Mouse (Mus musculus): ENCODE data around the gene Ccdc107.
A peak's percentile ranks its signal among the peaks of the same experiment; 100 is the strongest.

The Ccdc107 gene

DNA sequence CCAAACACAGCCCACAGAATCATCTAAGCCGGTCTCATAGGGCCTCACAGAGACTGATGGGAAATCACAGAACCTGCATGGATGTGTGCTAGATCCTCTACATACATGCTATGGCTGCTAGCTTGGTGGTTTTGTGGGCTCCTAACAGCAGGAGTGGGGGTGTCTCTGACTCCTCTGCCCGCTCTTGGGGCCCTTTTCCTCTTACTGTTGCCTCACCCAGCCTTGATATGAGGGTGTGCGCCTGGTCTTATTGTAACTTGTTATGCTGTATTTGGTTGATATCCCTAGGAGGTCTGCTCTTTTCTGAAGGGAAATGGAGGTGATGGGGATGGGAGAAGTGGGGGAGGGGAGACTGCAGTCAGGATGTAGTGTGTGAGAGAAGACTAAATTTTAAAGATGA lies 3.1 kb upstream of the Ccdc107 start:
- DNase-seq: no peak

DNA sequence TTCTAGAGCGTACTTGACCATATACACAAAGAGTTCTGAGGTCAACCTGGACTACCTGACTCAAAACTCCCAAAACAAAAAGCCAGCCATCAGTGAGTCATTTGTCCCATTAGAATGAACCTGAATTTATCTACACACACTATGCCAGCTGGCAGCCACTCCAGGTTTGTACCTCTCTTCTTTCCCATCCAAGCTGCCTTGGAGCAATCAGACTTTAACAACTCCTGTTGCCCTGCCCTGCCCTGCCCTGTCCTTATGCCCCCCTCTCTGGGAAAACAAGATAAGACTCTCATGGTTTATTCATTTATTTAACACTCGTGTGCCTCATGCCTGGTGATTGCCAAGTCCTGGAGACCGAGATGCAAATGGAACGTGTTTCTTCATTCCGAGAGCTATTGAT lies 1.9 kb upstream of the Ccdc107 start:
- no peak for DNase-seq

DNA sequence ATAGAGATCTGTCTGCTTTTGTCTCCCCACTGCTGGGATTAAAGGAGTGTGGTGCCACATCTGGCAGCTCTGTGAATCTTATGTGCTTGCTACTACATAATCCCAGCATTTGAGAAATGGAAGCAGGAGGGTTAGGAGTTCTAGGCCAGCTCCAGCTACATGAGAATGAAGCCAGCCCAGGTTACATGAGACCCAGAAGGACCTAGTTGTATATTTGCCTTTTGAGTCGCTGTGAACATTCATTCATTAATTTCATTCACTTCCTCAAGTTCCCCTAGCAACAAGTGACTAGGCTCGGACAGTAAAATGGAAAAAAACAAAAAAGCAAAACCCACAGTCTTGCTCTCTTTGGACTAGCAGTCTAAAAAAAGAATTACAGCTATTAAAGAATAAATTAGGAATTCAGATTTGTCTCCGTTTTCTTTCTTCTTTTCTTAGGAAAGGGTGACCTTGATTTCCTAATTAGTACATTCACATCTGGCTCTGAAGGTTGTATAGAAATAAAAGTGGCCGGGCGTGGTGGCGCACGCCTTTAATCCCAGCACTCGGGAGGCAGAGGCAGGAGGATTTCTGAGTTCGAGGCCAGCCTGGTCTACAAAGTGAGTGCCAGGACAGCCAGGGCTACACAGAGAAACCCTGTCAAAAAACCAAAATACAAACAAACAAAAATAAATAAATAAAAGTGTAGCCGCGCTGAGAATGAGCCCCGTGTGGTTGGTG lies 439 bp upstream of the Ccdc107 start:
- DNase-seq: no peak

DNA sequence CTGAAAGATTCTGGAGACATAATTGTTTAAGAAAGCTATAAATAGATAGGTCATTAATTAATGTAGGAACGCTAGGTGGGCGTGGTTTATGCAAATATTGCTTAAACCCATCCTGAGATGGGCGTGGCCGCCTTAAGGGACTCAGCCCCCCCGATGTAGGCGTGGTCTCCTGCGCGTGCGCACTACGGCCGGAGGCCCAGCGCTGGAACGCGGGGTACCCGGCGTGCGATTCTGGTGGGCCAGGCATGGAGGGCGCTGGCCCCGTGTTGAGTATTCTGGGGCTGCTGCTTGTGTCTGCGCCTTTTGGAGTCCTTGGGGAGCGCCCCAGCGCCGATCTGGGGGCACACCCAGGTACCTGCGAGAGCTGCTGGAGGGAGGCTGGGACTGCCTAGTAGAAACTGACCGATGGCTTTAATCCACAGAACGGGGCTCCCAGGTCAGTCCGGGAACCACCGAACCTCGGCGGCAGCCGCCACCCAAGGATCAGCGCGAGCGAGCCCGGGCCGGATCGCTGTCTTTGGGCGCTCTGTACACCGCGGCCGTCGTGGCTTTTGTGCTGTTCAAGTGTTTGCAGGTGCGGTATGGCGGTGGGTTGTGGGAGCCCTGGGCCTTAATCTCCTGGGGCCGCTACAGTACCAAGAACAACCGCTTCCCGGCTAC lies 616 bp downstream of the Ccdc107 start:
- DNase-seq: peak; percentile 98

DNA sequence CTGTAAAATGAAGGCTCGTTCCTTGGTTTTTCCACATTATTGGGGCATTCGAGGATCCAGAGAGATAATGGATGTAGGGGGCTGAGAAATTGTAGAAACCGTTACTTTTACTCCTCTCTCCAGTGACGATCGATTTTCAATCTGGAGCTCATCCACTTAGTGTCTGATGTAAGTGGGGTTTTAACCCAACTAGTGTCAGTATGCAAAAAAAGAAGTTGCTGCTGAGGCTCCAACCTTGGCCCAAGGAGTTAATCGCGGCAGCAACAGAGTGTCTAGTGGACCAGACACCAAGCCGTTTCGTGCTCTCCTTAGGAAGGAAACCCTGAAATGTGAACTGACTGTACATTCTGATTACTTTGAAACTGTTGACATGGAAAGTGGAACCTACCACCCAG lies 1.1 kb downstream of the Ccdc107 start:
- no peak for DNase-seq

DNA sequence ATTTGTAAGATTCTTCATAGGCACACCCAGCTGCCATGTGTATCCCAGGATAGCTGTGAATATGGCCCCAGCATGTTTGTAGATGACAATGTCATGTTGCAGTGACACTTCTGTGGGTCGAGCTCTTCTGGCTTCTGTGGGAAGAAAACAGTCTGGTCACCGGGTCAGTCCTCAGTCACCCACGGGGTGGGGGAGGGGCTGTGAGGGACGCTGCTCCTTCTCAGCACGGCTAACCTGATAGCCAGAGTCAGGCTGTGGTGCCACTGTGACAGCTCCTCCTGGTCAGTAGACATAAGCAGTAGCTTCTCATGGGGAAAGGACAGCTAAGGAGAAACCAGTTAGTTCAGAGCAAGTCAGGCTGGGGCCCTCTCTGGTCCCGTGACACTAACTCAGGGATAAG lies 3.9 kb downstream of the Ccdc107 start:
- no peak for DNase-seq

DNA sequence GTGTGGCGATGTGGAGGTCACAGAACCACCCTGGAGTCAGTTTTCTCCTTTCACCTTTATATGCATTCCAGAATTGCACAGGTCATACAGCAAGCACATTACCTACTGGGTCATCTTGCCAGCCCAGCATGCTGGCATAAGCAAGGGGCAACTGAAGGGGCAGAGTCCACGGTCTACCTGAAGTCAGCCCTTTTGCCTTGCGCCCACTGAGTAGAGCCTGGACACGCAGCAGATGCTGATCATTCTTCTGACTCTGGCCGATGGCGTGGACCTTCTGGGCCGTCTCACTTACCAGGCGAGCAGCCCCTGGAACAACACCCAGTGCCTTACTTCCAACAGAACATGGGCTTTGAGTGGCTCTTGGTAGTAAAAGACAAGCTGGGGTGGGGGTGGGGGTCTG lies 4.7 kb downstream of the Ccdc107 start:
- peak; percentile 75 for DNase-seq

DNA sequence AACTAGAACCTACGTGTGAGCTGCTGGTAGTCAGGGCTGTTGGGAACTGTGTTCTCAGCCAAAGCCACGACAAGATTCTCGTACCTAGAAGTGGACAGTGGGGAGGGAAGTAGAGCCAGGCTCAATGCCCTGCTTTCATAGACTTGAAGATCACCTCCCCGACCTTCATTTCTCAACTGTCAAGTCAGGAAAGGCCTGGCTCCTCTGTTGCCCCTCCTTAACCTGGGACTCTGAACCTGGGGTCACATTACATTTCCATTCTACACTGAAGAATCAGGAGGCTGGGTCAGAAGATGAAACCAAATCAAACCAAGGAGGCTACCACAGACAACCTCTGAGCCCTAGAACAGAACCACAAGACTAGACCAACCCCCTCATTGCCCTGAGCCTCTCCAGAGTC lies 5.2 kb downstream of the Ccdc107 start:
- DNase-seq: peak; percentile 77

DNA sequence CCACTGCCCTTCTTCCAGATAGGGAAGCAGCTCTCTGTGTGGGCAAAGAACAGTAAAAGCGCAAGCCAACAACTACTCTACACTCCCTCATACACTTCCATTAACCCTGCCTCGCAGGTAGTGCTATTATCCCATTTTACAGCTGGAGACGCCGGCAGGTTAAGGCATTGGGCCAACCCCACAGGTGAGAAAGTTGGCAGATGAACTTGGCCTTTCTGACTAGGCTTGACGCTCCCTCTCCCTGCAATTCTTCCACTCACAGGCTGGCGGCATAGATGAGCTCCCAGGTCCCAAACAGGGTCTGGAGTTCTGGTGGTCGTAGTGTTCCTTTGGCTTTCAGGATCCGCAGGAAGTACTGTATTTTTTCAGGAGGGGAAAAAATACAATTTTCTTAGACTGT lies 6.3 kb downstream of the Ccdc107 start:
- DNase-seq: peak; percentile 63

DNA sequence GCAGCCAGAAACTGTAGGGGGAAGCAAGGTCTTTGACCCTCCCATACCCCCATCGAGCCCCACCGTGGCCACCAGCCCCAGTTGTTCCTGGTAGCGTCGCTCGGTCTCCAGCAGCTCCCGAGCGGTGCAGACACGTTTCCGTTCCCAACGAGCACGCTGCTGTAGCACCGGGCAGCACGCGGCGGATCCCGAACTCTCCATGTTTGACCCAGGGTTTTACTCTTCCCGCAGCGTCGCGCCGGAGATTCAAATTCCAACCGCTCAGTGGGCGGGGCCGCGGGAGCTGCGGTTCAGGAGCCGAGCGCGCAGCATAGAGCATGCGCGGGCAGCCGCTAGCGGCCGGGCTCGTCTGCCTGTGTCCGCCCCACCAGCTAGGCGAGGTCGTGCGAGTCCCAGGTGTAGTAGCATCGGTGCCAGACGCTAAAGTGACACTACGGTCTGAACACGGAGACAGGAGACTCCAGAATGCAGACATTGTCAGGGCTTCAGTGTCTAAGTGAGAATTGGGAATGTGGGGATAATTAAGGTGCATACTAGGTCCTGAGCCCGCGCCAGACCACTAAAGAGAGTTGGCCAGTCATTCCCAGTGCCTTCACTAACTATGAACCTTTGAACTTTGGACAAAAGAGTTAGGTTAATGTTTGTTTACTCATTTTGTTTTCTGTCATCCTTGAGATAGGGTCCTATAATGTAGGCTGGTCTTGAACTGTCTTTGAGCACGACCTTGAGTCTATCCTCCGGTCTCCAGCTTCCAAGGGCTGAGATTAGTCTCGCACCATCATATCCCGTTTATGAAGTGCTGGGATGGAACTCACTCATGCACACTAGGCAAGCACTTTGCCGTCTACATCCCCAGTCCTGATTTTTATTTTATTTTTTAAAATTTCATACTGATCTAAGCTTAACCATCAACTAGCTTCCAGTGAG lies 7.0 kb downstream of the Ccdc107 start, which contains the start of gene Arhgef39:
Gene Arhgef39, minus strand, starts transcription at position 289 of the 927 bp plus-strand sequence.
- peak; percentile 90 for DNase-seq

DNA sequence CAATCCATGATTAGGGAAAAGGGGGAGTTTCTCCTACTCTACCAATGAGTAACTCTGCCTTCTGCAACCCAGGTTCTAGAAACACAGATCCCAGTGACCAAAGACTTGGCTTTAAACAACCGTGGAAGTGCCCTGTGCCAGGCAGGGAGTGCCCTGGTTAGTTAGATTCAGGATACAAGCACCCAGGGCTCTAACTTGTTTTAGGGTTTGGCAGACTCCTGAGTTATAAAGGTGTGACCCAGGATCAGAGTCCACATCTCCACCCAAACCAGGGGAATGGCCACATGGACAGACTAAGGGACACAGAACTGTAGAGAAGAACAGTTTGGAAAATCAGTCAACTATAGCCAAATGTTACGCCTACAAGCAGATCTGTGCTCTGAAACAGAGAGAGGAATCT lies 10.3 kb downstream of the Ccdc107 start:
- peak; percentile 93 for DNase-seq

DNA sequence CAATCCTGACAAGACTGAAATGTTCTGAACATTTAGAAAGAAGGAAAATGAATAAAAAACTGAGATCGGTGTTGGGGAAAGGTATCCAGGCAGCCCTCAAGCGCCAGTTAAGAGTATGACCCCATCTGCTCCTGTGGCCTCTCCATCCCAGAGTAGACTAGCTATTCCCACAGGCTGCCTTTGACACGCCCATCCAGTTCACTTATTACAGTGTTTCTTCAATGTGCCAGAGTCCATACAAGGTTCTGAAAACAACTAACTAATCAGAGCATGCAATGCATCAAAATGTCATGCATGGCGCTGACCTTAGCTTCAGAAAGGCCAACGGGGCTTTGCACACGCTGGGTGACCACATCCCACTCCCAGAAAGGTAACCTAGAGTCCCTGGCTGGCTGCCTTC lies 10.8 kb downstream of the Ccdc107 start:
- DNase-seq: peak; percentile 81

DNA sequence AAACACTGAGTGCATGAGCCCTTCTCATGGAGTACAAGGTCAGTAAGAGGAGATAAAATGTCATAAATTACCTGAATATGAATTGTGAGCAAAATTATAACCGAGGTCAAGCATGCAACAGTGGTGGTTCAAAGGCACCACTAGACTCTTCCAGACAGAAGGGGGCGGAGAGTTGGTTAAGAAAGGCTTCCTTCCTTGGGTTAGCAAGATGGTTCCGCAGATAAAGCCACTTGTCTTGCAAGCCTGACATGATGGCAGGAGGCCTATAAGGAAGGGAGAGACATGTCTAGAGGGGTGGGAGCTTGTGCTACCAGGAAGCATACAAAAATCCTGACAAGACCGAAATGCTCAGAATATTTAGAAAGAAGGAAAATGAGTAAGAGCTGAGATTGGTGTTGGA lies 11.6 kb downstream of the Ccdc107 start:
- DNase-seq: no peak

DNA sequence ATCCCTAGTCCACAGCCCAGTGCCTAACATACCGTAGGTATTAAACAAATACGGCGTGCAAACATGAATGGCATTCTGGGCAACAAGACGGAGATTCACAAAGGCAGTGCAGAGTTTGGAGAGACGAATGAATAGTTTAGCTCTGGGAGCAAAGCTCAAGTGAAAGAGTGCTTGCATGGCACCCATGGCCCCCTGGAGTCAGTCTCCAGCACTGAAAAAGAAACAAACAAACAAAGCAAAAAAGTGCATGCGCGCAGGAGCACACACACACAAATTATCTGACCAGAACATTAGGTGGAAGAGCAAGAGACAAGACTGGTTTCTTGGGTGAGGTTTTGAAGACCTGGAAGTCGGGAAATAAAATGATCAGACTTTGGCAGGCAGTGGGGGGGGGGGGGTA lies 13.4 kb downstream of the Ccdc107 start:
- no peak for DNase-seq

DNA sequence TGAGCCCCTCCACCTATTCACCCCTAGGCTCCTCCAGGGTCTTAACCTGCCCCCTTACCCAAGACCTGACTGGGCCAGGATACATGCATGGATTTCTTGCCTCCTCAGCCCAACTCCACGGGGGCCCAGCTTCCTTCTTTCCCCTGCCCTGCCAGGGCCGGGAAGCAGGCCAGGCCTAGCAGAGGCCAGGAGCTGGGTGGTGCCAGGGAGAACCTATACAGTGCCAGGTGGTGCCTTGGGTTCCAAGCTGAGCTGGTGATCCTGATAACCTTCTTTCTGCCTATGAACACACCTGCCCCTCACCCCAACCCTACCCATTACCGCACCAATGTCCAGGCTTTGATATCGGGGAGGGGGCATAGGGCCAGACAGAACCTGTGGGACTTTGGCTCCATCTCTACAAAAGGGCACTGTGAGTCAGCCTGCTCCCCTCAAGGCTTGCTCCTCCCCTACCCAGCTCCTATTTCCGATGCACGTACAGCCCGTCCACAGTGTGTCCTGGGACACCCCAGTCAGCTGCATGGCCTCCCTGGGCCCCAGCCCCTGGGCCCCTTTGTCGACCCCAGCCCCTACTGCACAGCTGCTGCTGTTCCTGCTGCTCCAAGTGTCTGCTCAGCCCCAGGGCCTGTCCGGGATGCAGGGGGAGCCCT lies 14.0 kb downstream of the Ccdc107 start, which contains the start of gene Car9:
Gene Car9, plus strand, starts transcription at position 431 of the 650 bp plus-strand sequence.
- DNase-seq: no peak

DNA sequence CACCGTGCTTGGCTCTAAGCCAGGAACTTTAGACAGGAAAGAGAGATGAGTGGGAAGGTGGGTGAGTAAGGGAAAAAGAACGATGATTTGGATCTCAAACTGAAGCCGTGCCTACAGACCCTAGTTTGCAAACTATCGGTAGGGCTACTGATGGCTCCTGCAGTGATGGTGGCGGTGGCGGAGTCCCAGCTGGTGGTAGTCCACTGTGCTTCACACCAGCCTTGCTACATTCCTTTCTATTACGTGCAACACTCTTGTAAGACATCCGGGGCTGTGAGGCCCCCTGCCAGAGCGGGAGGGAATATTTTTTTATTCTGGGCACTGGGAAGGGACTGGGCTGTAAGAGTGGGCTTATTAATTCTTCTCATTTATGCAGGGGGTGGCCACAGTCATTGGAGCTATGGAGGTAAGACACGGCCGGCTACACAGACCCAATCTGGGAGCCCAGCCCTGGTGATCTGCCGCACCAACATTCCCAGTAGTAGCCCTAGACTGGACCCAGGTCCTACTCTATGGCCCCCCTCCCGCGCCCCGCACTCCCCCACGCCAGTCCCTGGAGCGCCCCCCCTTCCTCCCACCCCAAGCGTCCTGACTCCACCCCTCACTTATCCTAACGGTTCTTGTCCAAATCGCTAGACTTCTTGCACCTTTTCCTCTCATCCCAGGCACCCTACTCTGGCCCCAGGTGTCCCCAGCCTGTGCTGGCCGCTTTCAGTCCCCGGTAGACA lies 15.4 kb downstream of the Ccdc107 start:
- no peak for DNase-seq

DNA sequence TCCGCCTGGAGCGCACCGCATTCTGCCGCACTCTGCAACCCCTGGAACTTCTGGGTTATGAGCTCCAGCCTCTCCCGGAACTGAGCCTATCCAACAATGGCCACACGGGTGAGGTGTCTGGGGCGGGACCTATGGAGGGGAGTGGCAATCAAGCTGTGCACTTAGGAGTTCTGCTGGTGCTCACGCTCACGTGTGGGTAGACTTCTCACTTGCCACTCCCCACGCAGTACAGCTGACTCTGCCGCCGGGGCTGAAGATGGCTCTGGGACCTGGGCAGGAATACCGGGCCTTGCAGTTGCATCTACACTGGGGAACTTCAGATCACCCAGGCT lies 15.9 kb downstream of the Ccdc107 start:
- peak; percentile 58 for DNase-seq

DNA sequence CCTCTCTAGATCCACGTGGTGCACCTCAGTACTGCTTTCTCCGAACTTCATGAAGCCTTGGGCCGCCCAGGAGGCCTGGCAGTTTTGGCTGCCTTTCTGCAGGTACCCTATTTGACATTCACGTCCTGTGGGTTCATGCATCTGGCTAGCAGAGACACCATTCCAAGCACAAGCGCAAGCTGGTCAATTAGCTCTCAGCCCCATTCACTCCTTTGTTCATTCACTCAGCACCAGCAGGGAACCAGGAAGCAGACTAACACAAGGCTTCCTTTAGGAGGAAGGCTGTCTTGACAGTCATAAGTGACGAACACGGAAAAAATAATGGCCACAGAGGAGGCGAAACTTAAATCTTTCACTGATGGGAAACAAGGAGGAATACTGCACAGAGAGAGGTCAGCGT lies 16.4 kb downstream of the Ccdc107 start:
- no peak for DNase-seq

DNA sequence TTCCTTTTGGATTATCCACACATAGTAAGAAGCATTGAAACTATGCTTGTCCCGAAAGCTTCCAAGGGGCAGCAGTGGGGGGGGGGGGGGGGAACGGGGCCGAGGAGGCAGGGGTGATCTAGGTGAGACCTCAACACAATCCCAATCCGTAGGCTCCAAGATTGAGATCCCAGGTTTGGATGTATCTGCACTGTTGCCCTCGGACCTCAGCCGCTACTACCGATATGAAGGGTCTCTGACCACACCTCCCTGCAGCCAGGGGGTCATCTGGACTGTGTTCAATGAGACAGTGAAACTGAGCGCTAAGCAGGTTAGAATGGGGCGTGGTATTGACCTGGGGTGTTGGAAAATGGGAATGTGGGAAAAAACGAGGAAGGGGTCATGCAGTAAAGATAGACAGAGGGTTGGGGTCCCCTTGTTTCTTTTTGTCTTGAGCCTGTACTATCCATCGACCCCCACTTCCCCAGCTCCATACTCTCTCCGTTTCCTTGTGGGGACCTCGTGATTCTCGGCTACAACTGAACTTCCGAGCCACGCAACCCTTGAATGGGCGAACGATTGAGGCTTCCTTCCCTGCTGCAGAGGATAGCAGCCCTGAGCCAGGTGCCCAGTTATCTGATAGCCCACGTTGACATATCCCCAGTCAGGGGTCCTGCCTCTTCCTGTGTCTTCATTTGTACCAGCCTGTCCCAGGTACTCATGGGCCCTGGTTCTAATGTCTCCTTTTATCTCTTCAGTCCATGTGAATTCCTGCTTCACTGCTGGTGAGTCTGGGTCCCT lies 19.2 kb downstream of the Ccdc107 start:
- DNase-seq: no peak

DNA sequence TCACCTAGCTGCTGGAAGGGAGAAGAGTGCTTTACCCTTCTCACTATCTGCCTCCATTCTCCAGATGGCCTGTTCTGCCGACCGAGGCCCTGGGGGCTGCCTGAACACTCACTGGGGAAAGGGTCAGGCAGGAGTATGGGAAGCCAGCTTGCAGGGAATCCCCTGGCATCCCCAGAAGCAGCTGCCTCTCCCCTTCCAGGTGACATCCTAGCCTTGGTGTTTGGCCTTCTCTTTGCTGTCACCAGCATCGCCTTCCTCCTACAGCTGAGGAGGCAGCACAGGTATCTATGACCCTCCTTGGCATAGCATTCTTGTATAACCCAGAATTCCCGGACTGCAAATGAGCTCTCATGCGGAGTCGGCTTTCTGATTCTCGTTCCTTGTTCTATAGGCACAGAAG lies 20.0 kb downstream of the Ccdc107 start:
- DNase-seq: no peak

DNA sequence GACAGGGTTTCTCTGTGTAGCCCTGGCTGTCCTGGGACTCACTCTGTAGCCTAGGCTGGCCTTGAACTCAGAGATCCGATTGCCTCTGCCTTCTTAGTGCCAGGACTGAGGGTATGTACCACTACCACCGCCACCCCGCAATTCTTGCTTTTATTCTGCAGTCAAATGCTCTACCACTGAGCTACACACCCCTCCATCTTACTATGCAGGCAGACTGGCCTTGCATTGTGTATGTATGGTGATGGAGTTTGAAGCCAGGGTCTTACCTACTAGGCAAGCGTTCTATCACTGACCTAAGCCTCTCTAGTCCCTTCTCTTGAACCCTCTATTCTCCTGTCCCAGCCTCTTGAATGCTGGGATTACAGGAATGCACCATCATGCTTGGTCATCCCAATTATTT lies 20.6 kb downstream of the Ccdc107 start:
- no peak for DNase-seq

DNA sequence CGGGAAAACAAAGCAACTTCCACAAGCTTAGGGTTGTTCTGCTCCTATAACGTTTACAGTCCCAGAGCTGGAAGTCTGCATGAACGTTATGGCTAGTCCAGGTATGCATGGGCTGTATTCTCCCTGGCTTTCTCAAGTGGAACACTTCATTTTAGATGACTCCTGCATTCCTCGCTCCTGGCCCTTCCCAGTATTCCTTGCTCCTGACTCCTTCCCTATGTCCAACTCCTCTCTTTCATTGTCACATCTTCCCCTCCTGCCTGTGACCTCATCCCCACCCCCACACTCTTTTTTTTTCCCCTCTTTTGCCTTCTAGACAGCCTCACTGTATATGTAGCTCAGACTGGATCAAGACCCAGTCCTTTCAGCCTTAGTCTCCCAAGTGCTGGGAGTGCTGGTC lies 21.1 kb downstream of the Ccdc107 start:
- DNase-seq: no peak

All from kidney, adult 9 months (tissue).